Comparison of ENCODE assay signal across 26 mouse cellular contexts in genomic region chr7:62366730-62367129, GRCm38 (mm10). TPM values are rescaled to one million over a fixed set of nuclear protein-coding genes. Genes with fewer than 3 reads are reported as not detected.
DNase-seq lines count a peak whose midpoint lies in the region; ATAC-seq and TF ChIP-seq lines count a peak whose summit lies in the region.
"Had no signal": no experiment of that assay in that cellular context is flagged by ENCODE, and none has a peak within 500 bp of the region (broad histone marks: within the 10 kb centered on the region; RNA-seq: fewer than 3 reads in every experiment).

No protein-coding gene starts in this region.

- no peaks in the 10 kb centered on the region for H3K4me1 ChIP-seq in forebrain, embryonic 14.5 days (ENCODE audit: control insufficient read depth, insufficient read depth, low read length)
- no peaks in the 10 kb centered on the region for H3K4me1 ChIP-seq in forebrain, embryonic 11.5 days (replicated peaks; ENCODE audit: control insufficient read depth, insufficient read depth, low read length)
- no peaks in the 10 kb centered on the region for H3K4me1 ChIP-seq in forebrain, postnatal 0 days (ENCODE audit: insufficient read depth)
- H3K4me1 ChIP-seq in hindbrain, postnatal 0 days (ENCODE audit: insufficient read depth, low read length): no peaks in the 10 kb centered on the region
- no peaks in the 10 kb centered on the region for H3K4me1 ChIP-seq in midbrain, postnatal 0 days (ENCODE audit: insufficient read depth, low read length)
- H3K4me1 ChIP-seq in lung, postnatal 0 days (ENCODE audit: insufficient read depth, low read depth, low read length): no peaks in the 10 kb centered on the region
- H3K4me1 ChIP-seq: heart, embryonic 10.5 days; intestine, embryonic 15.5 days; liver, embryonic 13.5 days had no signal

- no peaks in the 10 kb centered on the region for H3K9me3 ChIP-seq in forebrain, embryonic 14.5 days (replicated peaks; ENCODE audit: control insufficient read depth, low read length)
- H3K9me3 ChIP-seq in forebrain, embryonic 11.5 days (ENCODE audit: control insufficient read depth, low read length): no peaks in the 10 kb centered on the region; the same call in 1 of the 2 replicates
- H3K9me3 ChIP-seq in forebrain, postnatal 0 days (ENCODE audit: low read length): no peaks in the 10 kb centered on the region
- H3K9me3 ChIP-seq in hindbrain, postnatal 0 days (ENCODE audit: low read length): 0 out of 2 replicates have a peak, but pooled peaks cover 2% of the 10 kb centered on the region
- H3K9me3 ChIP-seq in midbrain, postnatal 0 days (ENCODE audit: low read length): no peaks in the 10 kb centered on the region
- H3K9me3 ChIP-seq in lung, postnatal 0 days (ENCODE audit: low read length): no peaks in the 10 kb centered on the region
- H3K9me3 ChIP-seq: heart, embryonic 10.5 days; intestine, embryonic 15.5 days; liver, embryonic 13.5 days had no signal

- TF ChIP-seq CTCF in forebrain, postnatal 0 days (IDR thresholded peaks at IDR 0.05; ENCODE audit: low read depth): no peak
- no peak for TF ChIP-seq CTCF in hindbrain, postnatal 0 days (IDR thresholded peaks at IDR 0.05; ENCODE audit: low read depth)
- TF ChIP-seq CTCF in midbrain, postnatal 0 days (IDR thresholded peaks at IDR 0.05): no peak
- no peak for TF ChIP-seq CTCF in gastrocnemius, adult 2 months (IDR thresholded peaks at IDR 0.05)
- no peak for TF ChIP-seq CTCF in lung, postnatal 0 days (IDR thresholded peaks at IDR 0.05)

- H3K4me3 ChIP-seq in forebrain, embryonic 14.5 days (ENCODE audit: low read depth, low read length): no peak overlapping the region
- no peak overlapping the region for H3K4me3 ChIP-seq in forebrain, embryonic 11.5 days (ENCODE audit: low read depth, low read length)
- no peak overlapping the region for H3K4me3 ChIP-seq in forebrain, postnatal 0 days (ENCODE audit: low read depth, low read length)
- H3K4me3 ChIP-seq in hindbrain, postnatal 0 days (ENCODE audit: low read length): no peak overlapping the region
- peak overlapping the region; percentile 6; the same call in 1 of the 2 replicates for H3K4me3 ChIP-seq in midbrain, postnatal 0 days (ENCODE audit: low read depth, low read length)
- no peak overlapping the region for H3K4me3 ChIP-seq in gastrocnemius, adult 2 months
- no peak overlapping the region for H3K4me3 ChIP-seq in lung, postnatal 0 days (ENCODE audit: low read depth, low read length)
- H3K4me3 ChIP-seq: embryonic facial prominence, embryonic 10.5 days; heart, embryonic 10.5 days; intestine, embryonic 15.5 days; left cerebral cortex, adult 2 months; liver, embryonic 13.5 days had no signal

- H3K36me3 ChIP-seq in forebrain, embryonic 14.5 days (ENCODE audit: control insufficient read depth, insufficient read depth, low read length): no peaks in the 10 kb centered on the region
- no peaks in the 10 kb centered on the region for H3K36me3 ChIP-seq in forebrain, embryonic 11.5 days (ENCODE audit: control insufficient read depth, insufficient read depth, low read length)
- no peaks in the 10 kb centered on the region for H3K36me3 ChIP-seq in forebrain, postnatal 0 days (ENCODE audit: insufficient read depth)
- H3K36me3 ChIP-seq in hindbrain, postnatal 0 days (ENCODE audit: insufficient read depth, low read length): no peaks in the 10 kb centered on the region
- H3K36me3 ChIP-seq in midbrain, postnatal 0 days (ENCODE audit: insufficient read depth, low read length): no peaks in the 10 kb centered on the region
- no peaks in the 10 kb centered on the region for H3K36me3 ChIP-seq in lung, postnatal 0 days (ENCODE audit: insufficient read depth, low read length)
- H3K36me3 ChIP-seq: embryonic facial prominence, embryonic 10.5 days; heart, embryonic 10.5 days; intestine, embryonic 15.5 days; liver, embryonic 13.5 days had no signal

- DNase-seq in forebrain, embryonic 14.5 days (ENCODE audit: low spot score): no peak
- DNase-seq in forebrain, embryonic 11.5 days (ENCODE audit: low spot score): no peak
- no peak for DNase-seq in forebrain, postnatal 0 days
- DNase-seq in hindbrain, postnatal 0 days (ENCODE audit: low spot score): no peak
- peak; percentile 19 for DNase-seq in midbrain, postnatal 0 days (ENCODE audit: low spot score)
- DNase-seq in kidney, postnatal 10 days: no peak
- DNase-seq in gastrocnemius, adult 2 months: no peak
- DNase-seq in lung, postnatal 0 days (ENCODE audit: low spot score): no peak
- DNase-seq: cerebellum, adult 11-12 months; cerebellum, postnatal 10 days; heart, postnatal 4 days; kidney, adult 9 months; kidney, postnatal 4 days; layer of hippocampus, adult 9-11 months; liver, embryonic 13.5 days; lung, adult 2 months had no signal

- peak overlapping the region; percentile 68; the same call in 1 of the 2 replicates for H3K27ac ChIP-seq in forebrain, embryonic 14.5 days (ENCODE audit: low read depth, low read length)
- H3K27ac ChIP-seq in forebrain, embryonic 11.5 days (ENCODE audit: low read depth, low read length): no peak overlapping the region
- peak overlapping the region; percentile 57; the same call in 1 of the 2 replicates for H3K27ac ChIP-seq in forebrain, postnatal 0 days (ENCODE audit: low read depth, low read length)
- peak overlapping the region; percentile 55 for H3K27ac ChIP-seq in hindbrain, postnatal 0 days
- peak overlapping the region; percentile 51 for H3K27ac ChIP-seq in midbrain, postnatal 0 days (ENCODE audit: low read depth, low read length)
- no peak overlapping the region for H3K27ac ChIP-seq in gastrocnemius, adult 2 months
- no peak overlapping the region for H3K27ac ChIP-seq in lung, postnatal 0 days (ENCODE audit: low read length)
- H3K27ac ChIP-seq: embryonic facial prominence, embryonic 10.5 days; heart, embryonic 10.5 days; intestine, embryonic 15.5 days; left cerebral cortex, adult 2 months; liver, embryonic 13.5 days had no signal

- no peak overlapping the region for H3K9ac ChIP-seq in forebrain, embryonic 14.5 days (ENCODE audit: low read length)
- no peak overlapping the region for H3K9ac ChIP-seq in forebrain, embryonic 11.5 days (ENCODE audit: low read length)
- no peak overlapping the region for H3K9ac ChIP-seq in forebrain, postnatal 0 days
- no peak overlapping the region for H3K9ac ChIP-seq in hindbrain, postnatal 0 days (replicated peaks; ENCODE audit: low read length)
- H3K9ac ChIP-seq in midbrain, postnatal 0 days (replicated peaks; ENCODE audit: low read length, poor library complexity, severe bottlenecking): 0 out of 2 replicates have a peak overlapping the region, but pooled peaks have one; percentile 5
- no peak overlapping the region for H3K9ac ChIP-seq in lung, postnatal 0 days (replicated peaks; ENCODE audit: low read depth)
- H3K9ac ChIP-seq: intestine, embryonic 15.5 days; liver, embryonic 13.5 days had no signal

- no peaks in the 10 kb centered on the region for H3K27me3 ChIP-seq in forebrain, embryonic 14.5 days (replicated peaks; ENCODE audit: control insufficient read depth, insufficient read depth, low read length)
- no peaks in the 10 kb centered on the region for H3K27me3 ChIP-seq in forebrain, embryonic 11.5 days (ENCODE audit: control insufficient read depth, insufficient read depth, low read length)
- no peaks in the 10 kb centered on the region for H3K27me3 ChIP-seq in forebrain, postnatal 0 days (ENCODE audit: insufficient read depth, low read length)
- no peaks in the 10 kb centered on the region for H3K27me3 ChIP-seq in hindbrain, postnatal 0 days (ENCODE audit: insufficient read depth, low read length)
- no peaks in the 10 kb centered on the region for H3K27me3 ChIP-seq in midbrain, postnatal 0 days (ENCODE audit: insufficient read depth, low read length)
- H3K27me3 ChIP-seq in lung, postnatal 0 days (replicated peaks; ENCODE audit: insufficient read depth, low read length): no peaks in the 10 kb centered on the region
- H3K27me3 ChIP-seq: intestine, embryonic 15.5 days; liver, embryonic 13.5 days had no signal

- intact Hi-C loops in gastrocnemius, adult 2 months (cut with DNase I): no loop called here

- H3K4me2 ChIP-seq in forebrain, embryonic 14.5 days (ENCODE audit: low read length): 0 out of 2 replicates have a peak overlapping the region, but pooled peaks have one; percentile 8
- no peak overlapping the region for H3K4me2 ChIP-seq in forebrain, embryonic 11.5 days (ENCODE audit: low read depth, low read length, severe bottlenecking)
- H3K4me2 ChIP-seq in forebrain, postnatal 0 days (ENCODE audit: low read depth): no peak overlapping the region
- peak overlapping the region; percentile 30 for H3K4me2 ChIP-seq in hindbrain, postnatal 0 days (ENCODE audit: low read depth, low read length)
- peak overlapping the region; percentile 3; the same call in 1 of the 2 replicates for H3K4me2 ChIP-seq in midbrain, postnatal 0 days (ENCODE audit: low read depth, low read length, poor library complexity, severe bottlenecking)
- no peak overlapping the region for H3K4me2 ChIP-seq in lung, postnatal 0 days (replicated peaks; ENCODE audit: low read depth, low read length)
- H3K4me2 ChIP-seq: intestine, embryonic 15.5 days; liver, embryonic 13.5 days had no signal

- no peak for TF ChIP-seq EP300 in lung, postnatal 0 days (IDR thresholded peaks at IDR 0.05)

- no peak for ATAC-seq in forebrain, embryonic 14.5 days
- ATAC-seq in forebrain, embryonic 11.5 days (replicated peaks; ENCODE audit: low FRiP score): no peak
- ATAC-seq in forebrain, postnatal 0 days: no peak
- ATAC-seq in hindbrain, postnatal 0 days: no peak
- ATAC-seq in midbrain, postnatal 0 days (ENCODE audit: low FRiP score): no peak
- no peak for ATAC-seq in lung, postnatal 0 days
- ATAC-seq: CD4-positive, CD25-positive, alpha-beta regulatory T cell, adult 4 months; intestine, embryonic 15.5 days had no signal

- WGBS in forebrain, embryonic 14.5 days: 70% methylated on average over 8 of the region's 8 CpGs
- WGBS in forebrain, embryonic 11.5 days: 69% methylated on average over 8 of the region's 8 CpGs
- WGBS in forebrain, postnatal 0 days: 65% methylated on average over 8 of the region's 8 CpGs
- WGBS in hindbrain, postnatal 0 days: 54% methylated on average over 8 of the region's 8 CpGs
- WGBS in midbrain, postnatal 0 days: 55% methylated on average over 8 of the region's 8 CpGs
- 71% methylated on average over 8 of the region's 8 CpGs for WGBS in lung, postnatal 0 days

RNA-seq across cellular contexts. Expression of gene Magel2, which starts 10.1 kb away (rescaled TPM):
- polyA plus RNA-seq in forebrain, embryonic 14.5 days (2014; fragmentation: Nextera tagmentation; extraction: Ambion mirVana): 11.8 and 14.0 TPM in 2 replicates
- polyA plus RNA-seq in forebrain, embryonic 11.5 days (2014; fragmentation: Nextera tagmentation; extraction: Ambion mirVana): 12.5 and 13.9 TPM in 2 replicates
- total RNA-seq in forebrain, postnatal 0 days (2014; rRNA removed): 8.7 and 21.4 TPM in 2 replicates
- polyA plus RNA-seq in forebrain, postnatal 0 days (2015; fragmentation: Nextera tagmentation; extraction: Ambion mirVana): 4.1 and 8.6 TPM in 2 replicates
- total RNA-seq in hindbrain, postnatal 0 days (2014; rRNA removed): 17.4 and 18.1 TPM in 2 replicates
- polyA plus RNA-seq in hindbrain, postnatal 0 days (2015; fragmentation: Nextera tagmentation; extraction: Ambion mirVana): 10.5 and 10.6 TPM in 2 replicates
- 22.1 and 26.5 TPM in 2 replicates for total RNA-seq in midbrain, postnatal 0 days (2014; rRNA removed)
- polyA plus RNA-seq in midbrain, postnatal 0 days (2015; fragmentation: Nextera tagmentation; extraction: Ambion mirVana): 19.3 and 25.4 TPM in 2 replicates
- not detected for total RNA-seq in gastrocnemius, adult 2 months (2021)
- 0.30 and 0.33 TPM in 2 replicates for polyA plus RNA-seq in lung, postnatal 0 days (2015; fragmentation: Nextera tagmentation; extraction: Ambion mirVana)
- total RNA-seq: gastrocnemius, adult 18-20 months; megakaryocyte, adult 5-6 weeks; neutrophil, adult 5-6 weeks had no signal
- polyA plus RNA-seq: CD4-positive, CD25-positive, alpha-beta regulatory T cell, adult 4 months; gonadal fat pad, adult 2 months; lung, adult 2 months; small intestine, adult 2 months had no signal

RNA-seq across cellular contexts. Expression of gene Ndn, which starts 20.4 kb away (rescaled TPM):
- 599 and 619 TPM in 2 replicates for polyA plus RNA-seq in forebrain, embryonic 14.5 days (2014; fragmentation: Nextera tagmentation; extraction: Ambion mirVana)
- 152 and 169 TPM in 2 replicates for polyA plus RNA-seq in forebrain, embryonic 11.5 days (2014; fragmentation: Nextera tagmentation; extraction: Ambion mirVana)
- 339 and 512 TPM in 2 replicates for total RNA-seq in forebrain, postnatal 0 days (2014; rRNA removed)
- 540 and 638 TPM in 2 replicates for polyA plus RNA-seq in forebrain, postnatal 0 days (2015; fragmentation: Nextera tagmentation; extraction: Ambion mirVana)
- total RNA-seq in hindbrain, postnatal 0 days (2014; rRNA removed): 346 and 362 TPM in 2 replicates
- polyA plus RNA-seq in hindbrain, postnatal 0 days (2015; fragmentation: Nextera tagmentation; extraction: Ambion mirVana): 520 and 552 TPM in 2 replicates
- total RNA-seq in midbrain, postnatal 0 days (2014; rRNA removed): 479 and 494 TPM in 2 replicates
- polyA plus RNA-seq in midbrain, postnatal 0 days (2015; fragmentation: Nextera tagmentation; extraction: Ambion mirVana): 861 and 877 TPM in 2 replicates
- 1 to 10 TPM; 2.9 to 5.0 TPM for total RNA-seq in gastrocnemius, adult 2 months (2021)
- 34.7 and 36.6 TPM in 2 replicates for polyA plus RNA-seq in lung, postnatal 0 days (2015; fragmentation: Nextera tagmentation; extraction: Ambion mirVana)
- total RNA-seq: megakaryocyte, adult 5-6 weeks; neutrophil, adult 5-6 weeks had no signal
- polyA plus RNA-seq: CD4-positive, CD25-positive, alpha-beta regulatory T cell, adult 4 months had no signal

RNA-seq across cellular contexts. Expression of gene Mkrn3, which starts 53.2 kb away (rescaled TPM):
- 20.0 and 23.7 TPM in 2 replicates for polyA plus RNA-seq in forebrain, embryonic 14.5 days (2014; fragmentation: Nextera tagmentation; extraction: Ambion mirVana)
- polyA plus RNA-seq in forebrain, embryonic 11.5 days (2014; fragmentation: Nextera tagmentation; extraction: Ambion mirVana): 19.3 and 20.7 TPM in 2 replicates
- total RNA-seq in forebrain, postnatal 0 days (2014; rRNA removed): 31.2 and 39.7 TPM in 2 replicates
- 19.8 and 23.6 TPM in 2 replicates for polyA plus RNA-seq in forebrain, postnatal 0 days (2015; fragmentation: Nextera tagmentation; extraction: Ambion mirVana)
- total RNA-seq in hindbrain, postnatal 0 days (2014; rRNA removed): 36.5 and 37.8 TPM in 2 replicates
- 27.0 and 27.8 TPM in 2 replicates for polyA plus RNA-seq in hindbrain, postnatal 0 days (2015; fragmentation: Nextera tagmentation; extraction: Ambion mirVana)
- total RNA-seq in midbrain, postnatal 0 days (2014; rRNA removed): 39.5 and 42.4 TPM in 2 replicates
- polyA plus RNA-seq in midbrain, postnatal 0 days (2015; fragmentation: Nextera tagmentation; extraction: Ambion mirVana): 30.9 and 31.5 TPM in 2 replicates
- total RNA-seq in gastrocnemius, adult 2 months (2021): under 1 TPM; 0.15 to 0.25 TPM
- 2.2 and 2.8 TPM in 2 replicates for polyA plus RNA-seq in lung, postnatal 0 days (2015; fragmentation: Nextera tagmentation; extraction: Ambion mirVana)
- total RNA-seq: megakaryocyte, adult 5-6 weeks; neutrophil, adult 5-6 weeks had no signal
- polyA plus RNA-seq: CD4-positive, CD25-positive, alpha-beta regulatory T cell, adult 4 months had no signal

Comparison
In these comparisons a context has a peak if more than half of its experiments do, and no peak if none do; other contexts are left out.
1. H3K27ac ChIP-seq: peak in forebrain, embryonic 14.5 days (single experiment), forebrain, postnatal 0 days (single experiment), hindbrain, postnatal 0 days (single experiment) and midbrain, postnatal 0 days (single experiment); none in forebrain, embryonic 11.5 days (single experiment), gastrocnemius, adult 2 months (single experiment) and lung, postnatal 0 days (single experiment).
2. H3K4me2 ChIP-seq: peak in forebrain, embryonic 14.5 days (single experiment), hindbrain, postnatal 0 days (single experiment) and midbrain, postnatal 0 days (single experiment); none in forebrain, embryonic 11.5 days (single experiment), forebrain, postnatal 0 days (single experiment) and lung, postnatal 0 days (single experiment).